Mouse (Mus musculus) heart, postnatal 10 days (tissue): ENCODE measurements around the gene Uggt1. TPM values are rescaled to one million over a fixed set of nuclear protein-coding genes. Genes with fewer than 3 reads are reported as not detected.

Source experiments
- microRNA-seq, 2 experiments: library from miRNA; unstranded; fragments of <30 nt; microRNA quantifications; one replicate each; pipeline ENCODE4 v1.2.0; 2022
- total RNA-seq, 2 experiments: library from RNA; stranded (reverse); gene quantifications; 2 replicates each; pipeline ENCODE4 v1.2.3; 2021

The Uggt1 gene
- total RNA-seq, 2 experiments from 2014 or later = 32.5 to 35.8 TPM

Small RNA genes lying within 50 kb of the gene (microRNA-seq; reads per million reads assigned to microRNA genes)
- 0.95 to 2.1 reads per million in 2 experiments for gene Mir6897

Other genes with a start within 250 kb of the Uggt1 start
- 10 to 100 TPM; 26.4 to 35.1 TPM for gene Hs6st1, start 176.3 kb downstream of the Uggt1 start, total RNA-seq
- 1 to 10 TPM; 3.2 to 6.1 TPM for gene Neurl3, start 30.0 kb upstream of the Uggt1 start, total RNA-seq
- 10 to 100 TPM; 13.8 to 15.2 TPM for gene Arid5a, start 63.0 kb upstream of the Uggt1 start, total RNA-seq
- 10 to 100 TPM; 63.2 to 66.8 TPM for gene Kansl3, start 124.5 kb upstream of the Uggt1 start, total RNA-seq
- not detected for gene Fer1l5, start 127.6 kb upstream of the Uggt1 start, total RNA-seq
- gene Lman2l, start 200.6 kb upstream of the Uggt1 start, total RNA-seq = 10 to 100 TPM; 17.3 to 23.8 TPM
- gene Cnnm4, start 226.9 kb upstream of the Uggt1 start, total RNA-seq = 1 to 10 TPM; 3.5 to 4.1 TPM